Mouse (Mus musculus): ENCODE measurements at regions not wholly inside any gene's neighbourhood (a gene's known extent, or its start where the extent isn't known, plus 50 kb on each side); places are given as distances from the start of the nearest gene placed in this dataset.

GRCm38 (mm10) chr1:72005956-72006355, 206.2 kb downstream of the Mreg start:
- no peak for DNase-seq
- intact Hi-C loops (cut with DNase I; ENCODE audit: low total_unique reads) = no loop called here

- intact Hi-C loops (cut with DNase I; ENCODE audit: low total_unique reads) = no loop called here
- DNase-seq = no peak
Observed at GRCm38 (mm10) chr1:72005550-72005949, 206.6 kb downstream of the Mreg start.

GRCm38 (mm10) chr1:72003424-72004278, 208.5 kb downstream of the Mreg start:
- DNase-seq = no peak
- intact Hi-C loops (cut with DNase I; ENCODE audit: low total_unique reads) = no loop called here

- intact Hi-C loops (cut with DNase I; ENCODE audit: low total_unique reads) = no loop called here
- no peak for DNase-seq
Observed at GRCm38 (mm10) chr1:72002471-72003116, 209.5 kb downstream of the Mreg start.

- intact Hi-C loops (cut with DNase I; ENCODE audit: low total_unique reads) = no loop called here
- DNase-seq = no peak
Observed at GRCm38 (mm10) chr1:72000741-72001140, 211.4 kb downstream of the Mreg start.

DNA sequence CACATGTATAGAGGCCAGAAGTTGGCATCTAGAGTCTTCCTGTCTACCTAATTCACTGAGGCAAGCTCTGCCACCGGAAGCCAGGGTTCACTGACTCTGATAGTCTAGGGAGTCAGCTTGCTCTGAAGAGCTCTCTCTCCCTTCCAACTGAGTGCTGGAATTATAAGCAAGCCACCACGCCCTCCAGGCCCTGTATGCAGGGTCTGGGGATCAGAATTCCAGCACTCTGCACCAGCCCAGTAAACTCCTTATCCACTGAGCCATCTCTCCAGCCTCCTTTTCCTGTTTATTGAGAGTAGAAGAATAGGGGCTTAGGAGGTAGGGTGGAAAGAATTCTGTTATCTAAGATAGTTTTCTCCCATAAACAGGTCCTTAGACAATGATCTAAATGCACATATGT, 215.3 kb downstream of the Mreg start:
- intact Hi-C loops (cut with DNase I; ENCODE audit: low total_unique reads) = no loop called here
- DNase-seq = no peak

DNA sequence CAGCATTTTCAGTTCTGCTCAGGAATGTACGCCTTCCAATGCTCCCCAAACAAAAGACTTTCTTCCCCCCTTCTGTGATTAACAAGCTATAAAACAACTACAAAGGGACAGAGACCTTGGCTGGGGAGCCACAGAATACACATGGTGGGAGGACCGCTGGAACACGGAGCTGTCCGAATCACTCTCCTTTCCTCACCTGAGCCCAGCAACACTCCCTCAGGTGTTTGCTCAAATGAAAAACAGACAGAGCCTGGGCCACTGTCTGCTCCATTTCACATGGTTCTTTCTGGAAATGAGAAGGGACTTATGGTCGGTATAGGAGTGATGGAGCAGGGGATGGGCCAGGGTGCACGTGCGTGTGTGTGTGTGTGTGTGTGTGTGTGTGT, 215.9 kb downstream of the Mreg start:
- DNase-seq = no peak
- intact Hi-C loops (cut with DNase I; ENCODE audit: low total_unique reads) = no loop called here

GRCm38 (mm10) chr1:71995573-71996233, 216.4 kb downstream of the Mreg start:
- intact Hi-C loops (cut with DNase I; ENCODE audit: low total_unique reads) = no loop called here
- no peak for DNase-seq

DNA sequence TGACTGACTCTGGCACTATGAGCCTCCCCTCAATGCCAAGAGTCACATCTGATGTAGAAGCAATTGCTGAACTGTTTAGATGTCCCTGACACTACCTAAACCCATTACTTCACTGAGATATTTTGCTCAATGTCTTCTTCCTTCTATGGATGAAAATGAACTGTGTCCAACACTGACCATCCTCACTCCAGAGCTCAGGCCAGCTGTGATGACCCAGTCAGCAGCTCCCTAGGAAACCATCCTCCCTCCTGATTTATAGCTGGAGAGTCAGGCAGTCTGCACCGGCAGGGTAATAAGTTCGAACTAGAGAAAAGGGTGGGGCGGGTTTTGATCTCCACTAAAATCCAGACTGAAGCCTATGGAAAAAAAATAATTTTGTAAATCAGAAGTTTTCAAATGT, 221.2 kb downstream of the Mreg start:
- no peak for DNase-seq
- intact Hi-C loops (cut with DNase I; ENCODE audit: low total_unique reads) = no loop called here

GRCm38 (mm10) chr1:71988086-71988485, 224.0 kb downstream of the Mreg start:
- no peak for DNase-seq
- intact Hi-C loops (cut with DNase I; ENCODE audit: low total_unique reads) = no loop called here

DNA sequence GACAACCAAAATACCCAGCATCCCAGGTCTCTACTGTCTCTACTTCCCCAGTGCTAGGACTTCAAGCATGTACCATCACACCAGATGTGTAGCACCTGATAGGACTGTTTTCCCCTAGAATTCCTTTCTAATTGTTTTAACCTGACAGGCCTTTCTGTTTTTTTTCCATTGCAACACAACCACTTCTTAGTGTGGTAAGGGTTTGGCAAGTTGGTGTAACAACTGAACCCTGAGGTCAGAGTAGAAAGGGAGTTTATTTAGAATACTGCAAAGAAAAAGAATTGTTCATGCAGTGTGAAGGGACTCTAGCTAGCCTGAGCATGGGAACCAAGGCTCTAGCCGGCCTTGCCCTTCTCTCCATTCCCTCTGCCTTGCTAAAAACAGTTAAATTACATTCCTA, 226.1 kb downstream of the Mreg start:
- intact Hi-C loops (cut with DNase I; ENCODE audit: low total_unique reads) = no loop called here
- no peak for DNase-seq

GRCm38 (mm10) chr1:71983786-71984185, 228.3 kb downstream of the Mreg start:
- no peak for DNase-seq
- intact Hi-C loops (cut with DNase I; ENCODE audit: low total_unique reads) = no loop called here

DNA sequence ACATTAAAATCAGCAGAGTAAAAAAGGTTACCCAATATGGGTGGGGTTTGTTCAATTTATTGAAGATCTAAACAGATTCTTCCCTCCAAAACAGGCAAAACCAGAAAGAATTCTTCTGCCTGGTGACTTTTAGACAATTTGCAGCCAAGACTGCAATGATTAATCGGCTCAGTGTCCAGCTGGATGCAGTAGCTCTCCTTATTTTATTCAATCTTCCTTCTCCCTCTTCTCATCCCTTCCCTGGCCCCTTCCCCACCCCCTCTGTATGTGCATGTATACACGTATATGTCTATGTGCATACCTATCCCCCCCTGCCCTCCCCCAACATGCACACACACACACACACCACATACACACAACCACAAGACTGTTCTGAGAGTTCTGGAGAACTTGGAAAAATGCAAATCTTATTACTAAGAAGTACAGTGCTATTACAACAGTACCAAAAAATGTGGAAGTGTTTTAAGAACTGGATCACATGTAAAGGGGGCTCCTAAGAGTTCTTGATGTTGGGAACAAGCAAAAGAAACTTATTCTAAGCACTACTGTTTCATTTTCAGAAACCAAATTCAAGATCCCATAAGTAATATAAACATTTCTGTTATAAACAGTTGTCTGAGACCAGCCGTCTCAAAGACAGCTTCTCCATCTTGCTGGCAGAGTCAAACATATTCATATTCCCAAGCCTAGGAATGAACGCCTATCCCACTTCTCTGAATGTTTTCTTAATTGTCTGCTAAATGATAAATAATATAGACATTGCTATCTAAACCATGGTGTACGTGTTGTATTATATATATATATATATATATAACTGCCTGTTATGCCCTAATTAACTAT, 229.5 kb downstream of the Mreg start:
- DNase-seq = no peak
- intact Hi-C loops (cut with DNase I; ENCODE audit: low total_unique reads) = no loop called here

GRCm38 (mm10) chr1:71980624-71981023, 231.5 kb downstream of the Mreg start:
- intact Hi-C loops (cut with DNase I; ENCODE audit: low total_unique reads) = no loop called here
- no peak for DNase-seq

GRCm38 (mm10) chr1:71979261-71979660, 232.8 kb downstream of the Mreg start:
- no peak for DNase-seq
- intact Hi-C loops (cut with DNase I; ENCODE audit: low total_unique reads) = no loop called here

- no peak for DNase-seq
Observed at GRCm38 (mm10) chr1:71977361-71977760, 234.7 kb downstream of the Mreg start.

GRCm38 (mm10) chr1:71974715-71975114, 237.4 kb downstream of the Mreg start:
- DNase-seq = no peak
- intact Hi-C loops (cut with DNase I; ENCODE audit: low total_unique reads) = no loop called here

More at GRCm38 (mm10) chr1:71977361-71977760, 234.7 kb downstream of the Mreg start:
- intact Hi-C loops (cut with DNase I; ENCODE audit: low total_unique reads) = no loop called here

DNA sequence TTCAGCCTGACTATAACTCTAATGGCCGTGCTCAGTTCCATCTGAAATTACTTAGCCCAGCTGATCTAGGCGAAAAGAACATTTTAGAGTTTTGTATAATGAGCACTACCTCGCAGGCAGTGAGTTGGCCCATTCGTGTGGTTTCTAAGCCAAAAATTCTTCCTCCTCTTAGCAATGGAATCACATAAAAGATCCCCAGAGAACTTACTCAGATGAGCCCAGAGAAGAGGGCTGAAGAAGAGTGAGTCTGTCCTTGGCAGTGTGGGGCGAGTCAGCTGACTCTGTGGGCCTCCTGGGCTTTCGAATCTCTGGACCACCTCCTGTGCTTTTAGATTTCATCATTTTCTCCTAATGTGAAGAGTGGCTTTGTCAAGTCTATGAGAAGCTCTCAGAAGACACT, 240.2 kb downstream of the Mreg start:
- intact Hi-C loops (cut with DNase I; ENCODE audit: low total_unique reads) = no loop called here
- peak; percentile 71 for DNase-seq

DNA sequence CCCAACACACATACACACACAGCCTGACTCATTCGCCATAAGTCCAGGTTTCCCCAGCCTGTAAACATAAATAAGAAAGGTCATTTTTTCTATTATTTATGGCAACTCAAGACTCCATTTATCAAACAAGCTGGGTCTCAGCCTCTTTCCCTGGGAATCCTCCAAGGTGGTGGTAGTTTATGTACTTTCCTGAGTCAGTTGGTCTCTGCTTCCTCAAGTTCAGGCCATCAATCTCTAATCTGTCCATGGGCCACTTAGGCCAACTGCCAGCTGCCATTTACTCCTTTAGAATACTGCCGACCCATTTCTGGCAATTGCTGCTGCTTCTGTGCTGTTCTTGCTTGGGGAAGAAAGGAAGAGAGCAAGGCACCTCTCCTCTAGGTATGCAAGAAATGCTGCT, 241.3 kb downstream of the Mreg start:
- DNase-seq = no peak
- intact Hi-C loops (cut with DNase I; ENCODE audit: low total_unique reads) = no loop called here

- DNase-seq = no peak
- intact Hi-C loops (cut with DNase I; ENCODE audit: low total_unique reads) = no loop called here
Observed at GRCm38 (mm10) chr1:71967574-71968104, 244.5 kb downstream of the Mreg start.

Measured in gastrocnemius, postnatal 14 days (tissue).